Mouse (Mus musculus) limb, embryonic 11.5 days (tissue): ENCODE measurements around the gene Krt84. TPM values are rescaled to one million over a fixed set of nuclear protein-coding genes. Genes with fewer than 3 reads are reported as not detected.

Experiments used
- ATAC-seq: fragments of 200-750 bp; cut with Nextera tagmentation; 2 replicates; pipeline ENCODE4 v1.8.0; 2017; ENCODE audit warnings: low read depth; ENCODE audit not compliant: insufficient number of reproducible peaks, low FRiP score, low TSS enrichment
- DNase-seq: peaks from one replicate; pipeline ENCODE4 v3.0.0-alpha.2; 2015; ENCODE audit warnings: low spot score
- H3K27ac ChIP-seq: fragments of 300-500 bp; sonication (generic); replicated peaks from 2 replicates; pipeline ENCODE4 v1.5.1; 2014; ENCODE audit warnings: low read depth, mild to moderate bottlenecking, low read length
- H3K27me3 ChIP-seq: fragments of 300-500 bp; sonication (generic); 2 replicates; pipeline ENCODE4 v1.6.1; 2014; ENCODE audit warnings: mild to moderate bottlenecking, low read length, mixed read lengths; ENCODE audit not compliant: control insufficient read depth, insufficient read depth
- H3K36me3 ChIP-seq: fragments of 300-500 bp; sonication (generic); 2 replicates; pipeline ENCODE4 v1.6.1; 2014; ENCODE audit warnings: mild to moderate bottlenecking, low read length, moderate library complexity, mixed read lengths; ENCODE audit not compliant: control insufficient read depth, insufficient read depth
- H3K4me1 ChIP-seq: fragments of 300-500 bp; sonication (generic); 2 replicates; pipeline ENCODE4 v1.6.1; 2014; ENCODE audit warnings: low read length, mixed read lengths; ENCODE audit not compliant: control insufficient read depth, insufficient read depth
- H3K4me2 ChIP-seq: fragments of 300-500 bp; sonication (generic); 2 replicates; pipeline ENCODE4 v1.6.1; 2014; ENCODE audit warnings: low read depth, mild to moderate bottlenecking, moderate library complexity; ENCODE audit not compliant: severe bottlenecking
- H3K4me3 ChIP-seq: fragments of 300-500 bp; sonication (generic); 2 replicates; pipeline ENCODE4 v1.5.1; 2014; ENCODE audit warnings: low read depth, low read length
- H3K9ac ChIP-seq: fragments of 300-500 bp; sonication (generic); 2 replicates; pipeline ENCODE4 v1.6.1; 2014; ENCODE audit warnings: mild to moderate bottlenecking, low read length
- H3K9me3 ChIP-seq: fragments of 300-500 bp; sonication (generic); 2 replicates; pipeline ENCODE4 v1.6.1; 2016; ENCODE audit warnings: low read length; ENCODE audit not compliant: control insufficient read depth
- WGBS: fragments of 180-500 bp; shearing (Covaris S2); extraction: QIAGEN DNeasy Blood & Tissue Kit; methylation state at CpG from one replicate; pipeline ENCODE4 v1.1.7; 2014; 5-methylcytosine and 5-hydroxymethylcytosine counted together
- polyA plus RNA-seq: library from polyadenylated mRNA; unstranded; fragments of >200 nt; fragmentation: Nextera tagmentation; extraction: Ambion mirVana; gene quantifications from 2 replicates; pipeline ENCODE4 v1.2.1, GENCODE M21; 2014

Gene Krt84
- polyA plus RNA-seq, 1 experiment from 2014 or later: not detected

DNA sequence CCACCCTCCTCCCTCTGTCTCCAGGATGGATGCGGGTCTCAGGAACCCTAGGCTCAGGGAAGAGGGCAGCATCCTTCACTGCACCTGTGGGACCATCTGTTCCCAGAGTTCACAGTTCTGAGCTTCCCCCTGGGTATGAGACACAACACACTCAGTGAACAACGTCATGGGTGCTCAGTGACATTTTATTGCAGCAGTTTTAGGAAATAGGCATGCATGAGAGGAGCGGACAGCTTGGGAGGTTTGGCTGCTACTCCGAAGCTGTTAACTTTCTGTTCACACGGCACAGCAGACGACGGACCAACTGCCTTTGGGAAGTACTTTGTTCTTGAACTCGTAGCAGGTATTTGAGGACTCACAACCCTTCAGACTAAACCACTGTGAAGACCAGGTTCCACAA lies 19.6 kb upstream of the Krt84 start:
- Histone ChIP-seq H3K36me3 (no peaks in the 10 kb centered on the region), H3K4me1 (peaks cover 5% of the 10 kb centered on the region; the same call in 1 of the 2 replicates), H3K27me3 (no peaks in the 10 kb centered on the region), H3K27ac (no peak overlapping the region), H3K4me3 (no peak overlapping the region), H3K4me2 (no peak overlapping the region), H3K9ac (no peak overlapping the region), H3K9me3 (no peaks in the 10 kb centered on the region)
- 73% methylated on average over 8 of the region's 8 CpGs for WGBS
- no peak for ATAC-seq
- no peak for DNase-seq

DNA sequence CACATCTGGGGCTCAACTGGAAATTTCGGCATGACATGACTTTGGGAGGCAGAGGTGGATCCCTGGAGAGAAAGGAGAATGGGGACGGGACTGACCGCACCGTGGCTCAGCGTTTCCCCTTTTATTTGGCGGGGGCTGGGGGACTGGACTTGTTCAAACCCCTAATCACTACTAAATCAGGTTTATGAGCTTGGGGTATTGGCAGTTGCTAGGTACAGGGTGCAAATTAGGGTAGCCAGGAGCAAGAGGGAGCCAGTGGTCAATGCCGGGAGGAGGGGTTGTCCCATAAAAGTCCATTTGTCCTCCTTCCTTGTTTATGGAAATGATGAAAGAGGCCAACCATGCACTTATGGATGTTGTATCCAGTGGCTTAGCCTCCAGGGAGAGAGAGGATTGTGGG lies 17.9 kb upstream of the Krt84 start, which contains the start of gene Krt82:
Gene Krt82 (minus strand): TSS at position 101 of the 400 bp plus-strand sequence.
- Histone ChIP-seq H3K4me3 (no peak within 1 kb of the TSS), H3K27ac (no peak within 1 kb of the TSS), H3K36me3 (no peaks in the 10 kb centered on the region), H3K9ac (no peak within 1 kb of the TSS), H3K9me3 (no peaks in the 10 kb centered on the region), H3K4me1 (peaks cover 5% of the 10 kb centered on the region; the same call in 1 of the 2 replicates), H3K27me3 (no peaks in the 10 kb centered on the region), H3K4me2 (no peak within 1 kb of the TSS)
- no peak for DNase-seq
- no peak for ATAC-seq
- 64% methylated on average over 7 of the region's 7 CpGs for WGBS

DNA sequence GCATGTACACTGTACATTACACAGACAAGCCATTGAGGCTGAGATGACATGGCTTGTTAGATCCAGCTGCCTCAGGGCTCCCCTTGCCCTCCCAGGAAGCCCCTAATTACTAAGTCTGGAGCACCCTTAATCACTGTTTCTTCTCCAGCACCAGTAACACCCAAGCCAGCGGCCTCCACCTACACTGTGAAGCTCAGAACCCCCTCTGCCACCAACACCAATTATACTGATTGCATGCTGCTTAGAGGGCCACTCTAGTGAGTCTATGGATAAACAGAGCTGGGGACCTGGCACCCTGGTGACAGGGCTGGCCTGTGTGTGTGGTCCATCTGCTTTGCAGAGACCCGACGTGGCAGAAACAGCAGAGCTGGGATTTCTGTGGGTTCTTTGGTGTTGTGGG lies 11.9 kb upstream of the Krt84 start:
- H3K9ac ChIP-seq: no peak overlapping the region
- H3K9me3 ChIP-seq: no peaks in the 10 kb centered on the region
- no peak for ATAC-seq
- no peak overlapping the region for H3K4me3 ChIP-seq
- H3K27me3 ChIP-seq: no peaks in the 10 kb centered on the region
- no peak for DNase-seq
- H3K27ac ChIP-seq: no peak overlapping the region
- H3K36me3 ChIP-seq: no peaks in the 10 kb centered on the region
- no peak overlapping the region for H3K4me2 ChIP-seq
- WGBS: 33% methylated on average over 3 of the region's 3 CpGs
- no peaks in the 10 kb centered on the region; the same call in 1 of the 2 replicates for H3K4me1 ChIP-seq

DNA sequence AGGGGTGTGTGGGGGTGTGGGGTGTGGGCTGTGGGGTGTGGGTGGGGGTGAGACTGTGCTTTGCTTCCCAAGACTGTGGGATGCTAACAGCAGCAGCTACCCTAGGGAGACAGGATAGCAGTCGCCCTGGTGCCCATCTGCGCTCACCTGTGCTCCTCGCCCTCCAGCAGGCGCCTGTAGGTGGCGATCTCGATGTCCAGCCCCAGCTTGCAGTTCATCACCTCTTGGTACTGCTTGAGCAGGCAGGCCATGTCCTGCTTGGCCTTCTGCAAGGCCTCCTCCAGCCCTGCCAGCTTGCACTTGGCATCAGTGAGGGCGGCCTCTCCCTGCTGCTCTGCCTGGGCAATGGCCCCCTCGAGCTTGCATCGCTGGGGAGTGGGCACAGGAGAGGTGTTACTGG lies 9.9 kb upstream of the Krt84 start:
- H3K9me3 ChIP-seq: no peaks in the 10 kb centered on the region
- no peak overlapping the region for H3K4me3 ChIP-seq
- DNase-seq (no peak), ATAC-seq (no peak)
- H3K4me2 ChIP-seq: no peak overlapping the region
- H3K36me3 ChIP-seq: no peaks in the 10 kb centered on the region
- WGBS: 60% methylated on average over 9 of the region's 9 CpGs
- no peaks in the 10 kb centered on the region; the same call in 1 of the 2 replicates for H3K4me1 ChIP-seq
- no peak overlapping the region for H3K27ac ChIP-seq
- no peak overlapping the region for H3K9ac ChIP-seq
- no peaks in the 10 kb centered on the region for H3K27me3 ChIP-seq

DNA sequence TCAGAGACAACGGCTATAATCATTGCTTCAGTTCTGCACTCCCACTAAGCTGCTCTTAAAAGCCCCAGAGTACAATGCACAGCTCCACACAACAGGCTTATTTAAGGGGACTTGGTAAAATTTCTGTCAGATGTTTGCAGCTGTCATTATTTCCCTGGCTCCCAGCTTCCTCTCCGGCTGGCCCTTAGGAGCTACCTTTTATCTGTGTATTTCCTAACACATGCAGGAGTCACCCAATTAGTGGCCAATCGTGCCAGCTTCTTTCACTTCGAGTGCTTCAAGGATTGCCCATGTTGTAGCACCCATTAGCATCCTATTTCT lies 5.9 kb upstream of the Krt84 start:
- H3K27me3 ChIP-seq: no peaks in the 10 kb centered on the region
- ATAC-seq: no peak

DNA sequence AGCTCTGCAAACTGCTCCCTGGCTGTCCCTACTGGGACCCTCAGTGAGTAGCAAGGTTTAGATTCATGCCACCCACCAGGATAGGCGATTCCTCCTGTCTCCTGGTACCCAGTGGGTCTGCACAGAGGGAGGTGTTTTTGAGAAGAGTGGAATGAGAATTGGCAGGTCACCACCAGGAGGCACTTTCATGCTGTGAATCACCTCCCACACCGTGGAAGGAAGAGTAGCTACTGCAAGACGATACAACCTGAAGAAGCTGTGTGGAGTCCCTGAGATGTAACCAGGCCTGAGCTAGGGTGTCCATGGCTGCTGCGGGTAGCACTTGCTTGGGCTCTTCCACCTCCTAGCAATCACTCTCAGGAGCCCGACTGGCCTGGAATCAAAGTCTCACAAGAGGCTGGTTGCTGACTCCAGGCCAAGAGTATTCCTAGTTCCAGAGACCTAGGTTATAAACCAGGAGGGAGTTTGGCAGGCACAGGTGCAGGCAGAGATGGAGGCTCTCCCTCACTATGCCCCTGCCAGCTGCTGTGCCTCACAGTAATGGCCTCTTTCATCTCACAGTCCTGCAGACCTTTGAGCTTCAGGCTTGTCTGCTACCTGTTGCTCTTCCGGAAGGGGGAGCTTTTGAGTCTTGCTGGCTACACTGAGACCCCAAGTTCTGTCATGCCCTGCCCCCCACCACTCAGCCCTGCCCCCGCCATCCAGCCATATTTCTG lies 5.4 kb upstream of the Krt84 start:
- H3K27me3 ChIP-seq: no peaks in the 10 kb centered on the region
- DNase-seq (peak; percentile 23), ATAC-seq (no peak)
- no peak overlapping the region for H3K4me3 ChIP-seq
- H3K4me1 ChIP-seq: no peaks in the 10 kb centered on the region
- 43% methylated on average over 7 of the region's 7 CpGs for WGBS
- no peak overlapping the region for H3K4me2 ChIP-seq
- no peak overlapping the region for H3K9ac ChIP-seq
- no peaks in the 10 kb centered on the region for H3K9me3 ChIP-seq
- H3K27ac ChIP-seq: no peak overlapping the region
- no peaks in the 10 kb centered on the region for H3K36me3 ChIP-seq

More for the DNA sequence above, 5.9 kb upstream of the Krt84 start:
- Histone ChIP-seq H3K36me3 (no peaks in the 10 kb centered on the region), H3K4me1 (no peaks in the 10 kb centered on the region), H3K27ac (no peak overlapping the region), H3K4me3 (no peak overlapping the region), H3K9me3 (no peaks in the 10 kb centered on the region), H3K9ac (no peak overlapping the region), H3K4me2 (no peak overlapping the region)
- no peak for DNase-seq
- 53% methylated on average over 4 of the region's 4 CpGs for WGBS

DNA sequence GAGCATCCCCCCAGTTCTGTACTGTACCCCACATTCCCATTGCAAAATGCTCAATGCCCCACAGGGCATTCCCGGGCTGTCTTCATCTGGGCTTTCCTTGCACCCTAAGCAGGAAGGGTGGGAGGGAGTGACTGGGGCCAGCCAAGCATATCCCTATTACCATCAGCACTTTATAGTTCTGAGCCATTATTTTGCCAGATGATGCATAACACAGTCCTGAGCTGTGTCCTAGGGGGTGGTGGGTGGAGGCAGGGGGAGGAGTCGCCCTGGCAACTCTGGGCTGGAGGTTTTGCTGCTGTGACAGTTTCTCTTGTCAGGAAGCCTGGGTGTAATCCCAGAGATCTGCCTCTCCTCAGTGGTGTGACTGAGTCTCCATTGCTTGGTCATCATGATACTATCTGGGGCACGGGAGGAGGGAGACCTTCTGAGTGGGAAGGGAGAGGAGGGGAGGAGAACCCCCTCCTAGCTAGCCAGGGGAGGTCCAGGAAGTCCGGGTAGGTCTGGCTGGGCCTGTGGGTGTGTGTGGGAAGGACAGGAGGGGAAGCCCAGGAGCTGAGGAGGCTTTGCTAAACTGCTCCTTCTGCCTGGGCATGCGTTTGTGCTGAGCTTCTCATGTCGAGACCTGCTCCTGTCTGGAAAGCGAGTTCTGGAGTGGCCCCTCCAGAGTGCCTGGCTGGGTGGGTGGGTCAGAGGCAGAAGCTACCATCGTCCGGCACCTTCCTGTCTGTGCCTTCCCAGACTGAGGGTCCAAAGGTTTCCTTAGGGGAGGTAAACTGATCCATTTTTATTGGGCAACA lies 3.6 kb upstream of the Krt84 start:
- 60% methylated on average over 9 of the region's 9 CpGs for WGBS
- no peaks in the 10 kb centered on the region for H3K36me3 ChIP-seq
- no peaks in the 10 kb centered on the region for H3K4me1 ChIP-seq
- no peak overlapping the region for H3K4me2 ChIP-seq
- H3K4me3 ChIP-seq: no peak overlapping the region
- no peak for DNase-seq
- H3K27me3 ChIP-seq: no peaks in the 10 kb centered on the region
- ATAC-seq: no peak
- H3K9ac ChIP-seq: no peak overlapping the region
- H3K27ac ChIP-seq: no peak overlapping the region
- no peaks in the 10 kb centered on the region for H3K9me3 ChIP-seq

DNA sequence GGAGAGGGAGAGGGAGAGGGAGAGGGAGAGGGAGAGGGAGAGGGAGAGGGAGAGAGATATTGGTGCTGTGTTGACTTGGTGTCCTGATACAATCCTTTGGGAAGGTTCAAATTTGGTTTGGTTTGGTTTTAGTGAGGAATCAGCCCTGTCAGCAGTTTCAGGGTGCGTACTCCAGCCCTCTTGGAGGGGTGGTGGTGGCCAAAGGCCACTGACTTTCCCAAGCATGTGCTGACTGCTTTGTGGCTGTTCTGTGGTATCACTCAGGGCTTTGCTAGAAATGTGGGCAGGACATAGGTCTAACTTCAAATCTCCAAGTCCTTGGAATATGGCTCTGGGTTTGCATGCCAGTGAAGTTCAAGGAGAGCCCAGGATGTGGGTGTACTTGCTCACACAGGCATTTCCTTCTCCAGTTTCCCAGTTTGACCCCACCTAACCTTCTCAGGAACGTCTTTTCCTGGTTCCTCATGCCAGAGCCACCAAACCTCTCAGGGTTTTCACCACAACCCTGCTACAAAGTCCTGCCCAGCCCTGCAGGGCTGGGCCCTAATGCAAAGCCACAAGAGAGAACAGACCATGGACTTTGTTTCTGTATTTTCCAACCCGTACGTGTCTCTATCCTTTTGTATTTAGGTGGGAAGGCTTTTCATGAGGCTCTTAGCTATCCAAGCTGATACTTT lies 9.9 kb downstream of the Krt84 start:
- Histone ChIP-seq H3K9ac (no peak overlapping the region), H3K4me3 (no peak overlapping the region), H3K27me3 (no peaks in the 10 kb centered on the region), H3K27ac (no peak overlapping the region), H3K4me1 (no peaks in the 10 kb centered on the region), H3K4me2 (no peak overlapping the region), H3K36me3 (no peaks in the 10 kb centered on the region), H3K9me3 (no peaks in the 10 kb centered on the region)
- 78% methylated on average over 4 of the region's 4 CpGs for WGBS
- no peak for ATAC-seq
- no peak for DNase-seq
